Mouse (Mus musculus): Measurements from ENCODE around the gene Car10. TPM values are rescaled to one million over a fixed set of nuclear protein-coding genes. Genes with fewer than 3 reads are reported as not detected.

The Car10 gene
- polyA plus RNA-seq (2015; fragmentation: Nextera tagmentation; extraction: Ambion mirVana) = 0.05 TPM in 1 of 2 replicates, not detected in the other

GRCm38 (mm10) chr11:93097941-93098828, at the start of gene Car10:
Gene Car10, plus strand, starts transcription at chr11:93098028.
- Histone ChIP-seq H3K9me3 (replicated peaks; ENCODE audit: control insufficient read depth, low read length) (no peaks in the 10 kb centered on the region), H3K27ac (ENCODE audit: low read length) (no peak within 1 kb of the TSS), H3K9ac (ENCODE audit: low read length) (no peak within 1 kb of the TSS), H3K36me3 (ENCODE audit: control insufficient read depth, insufficient read depth) (no peaks in the 10 kb centered on the region), H3K4me2 (ENCODE audit: low read depth, low read length) (peak within 1 kb of the TSS; percentile 64), H3K4me1 (ENCODE audit: control insufficient read depth, insufficient read depth, low read length) (peaks cover 5% of the 10 kb centered on the region; the same call in 1 of the 2 replicates), H3K27me3 (ENCODE audit: control insufficient read depth, insufficient read depth, low read length) (peaks cover 54% of the 10 kb centered on the region), H3K4me3 (ENCODE audit: low read length) (peak within 1 kb of the TSS; percentile 42)
- under 1% methylated on average over 46 of the region's 48 CpGs for WGBS
- ATAC-seq (replicated peaks; ENCODE audit: extremely low read depth, insufficient read depth, low FRiP score) = no peak

DNA sequence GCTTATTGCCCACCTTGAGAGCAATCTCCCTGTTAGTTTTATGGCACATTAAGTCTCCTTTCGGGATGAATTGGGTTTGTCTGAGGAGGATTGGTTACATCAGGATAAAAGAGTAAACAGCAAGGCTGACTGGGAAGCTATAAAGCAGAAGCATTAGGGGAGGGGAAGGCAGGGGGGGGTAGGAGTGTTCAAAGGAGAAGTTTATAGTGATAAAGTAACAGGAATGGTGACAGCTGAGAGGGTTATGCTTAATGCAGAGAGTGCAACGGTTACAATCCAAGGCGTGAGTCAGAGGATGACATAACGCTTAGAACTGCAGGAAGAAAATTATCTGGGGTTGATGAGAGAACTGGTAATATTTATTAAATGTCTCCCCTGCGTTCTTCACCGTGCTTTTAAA, 32.8 kb upstream of the Car10 start:
- Histone ChIP-seq H3K27me3 (ENCODE audit: control insufficient read depth, insufficient read depth, low read length) (no peaks in the 10 kb centered on the region), H3K36me3 (ENCODE audit: control insufficient read depth, insufficient read depth) (no peaks in the 10 kb centered on the region), H3K9ac (ENCODE audit: low read length) (no peak overlapping the region), H3K4me3 (ENCODE audit: low read length) (no peak overlapping the region), H3K27ac (ENCODE audit: low read length) (no peak overlapping the region), H3K4me1 (ENCODE audit: control insufficient read depth, insufficient read depth, low read length) (no peaks in the 10 kb centered on the region), H3K9me3 (replicated peaks; ENCODE audit: control insufficient read depth, low read length) (no peaks in the 10 kb centered on the region), H3K4me2 (ENCODE audit: low read depth, low read length) (no peak overlapping the region)
- no peak for ATAC-seq (replicated peaks; ENCODE audit: extremely low read depth, insufficient read depth, low FRiP score)
- 56% methylated on average over 6 of the region's 6 CpGs for WGBS

DNA sequence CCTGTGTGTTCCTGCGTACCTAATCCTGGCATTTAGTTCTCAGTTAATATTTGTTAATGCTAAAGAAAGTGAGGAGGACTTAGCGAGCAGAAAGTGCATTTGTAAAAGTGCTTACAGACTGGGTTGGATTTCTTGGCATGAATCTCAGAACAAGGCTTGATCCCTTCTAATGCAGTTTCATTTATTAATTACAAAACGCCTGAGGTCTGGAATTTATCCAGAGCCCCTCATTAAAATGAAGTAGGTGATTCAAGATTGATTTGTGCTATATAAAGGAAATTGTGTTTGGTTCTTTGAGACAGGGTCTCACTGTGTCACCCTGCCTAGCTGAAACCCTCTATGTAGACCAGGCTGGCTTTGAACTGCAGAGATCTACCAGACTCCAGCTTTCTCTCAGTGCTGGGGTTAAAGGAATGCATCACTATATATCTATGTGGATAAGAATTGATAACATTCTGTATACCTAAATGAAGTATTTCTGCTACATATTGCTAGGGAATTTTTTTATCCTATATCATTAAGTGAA, 32.1 kb upstream of the Car10 start:
- H3K27ac ChIP-seq (ENCODE audit: low read length) = no peak overlapping the region
- H3K9me3 ChIP-seq (replicated peaks; ENCODE audit: control insufficient read depth, low read length) = no peaks in the 10 kb centered on the region
- H3K27me3 ChIP-seq (ENCODE audit: control insufficient read depth, insufficient read depth, low read length) = no peaks in the 10 kb centered on the region
- H3K36me3 ChIP-seq (ENCODE audit: control insufficient read depth, insufficient read depth) = no peaks in the 10 kb centered on the region
- 64% methylated on average over 3 of the region's 3 CpGs for WGBS
- no peak overlapping the region for H3K9ac ChIP-seq (ENCODE audit: low read length)
- no peaks in the 10 kb centered on the region for H3K4me1 ChIP-seq (ENCODE audit: control insufficient read depth, insufficient read depth, low read length)
- no peak overlapping the region for H3K4me2 ChIP-seq (ENCODE audit: low read depth, low read length)
- H3K4me3 ChIP-seq (ENCODE audit: low read length) = no peak overlapping the region
- ATAC-seq (replicated peaks; ENCODE audit: extremely low read depth, insufficient read depth, low FRiP score) = no peak

DNA sequence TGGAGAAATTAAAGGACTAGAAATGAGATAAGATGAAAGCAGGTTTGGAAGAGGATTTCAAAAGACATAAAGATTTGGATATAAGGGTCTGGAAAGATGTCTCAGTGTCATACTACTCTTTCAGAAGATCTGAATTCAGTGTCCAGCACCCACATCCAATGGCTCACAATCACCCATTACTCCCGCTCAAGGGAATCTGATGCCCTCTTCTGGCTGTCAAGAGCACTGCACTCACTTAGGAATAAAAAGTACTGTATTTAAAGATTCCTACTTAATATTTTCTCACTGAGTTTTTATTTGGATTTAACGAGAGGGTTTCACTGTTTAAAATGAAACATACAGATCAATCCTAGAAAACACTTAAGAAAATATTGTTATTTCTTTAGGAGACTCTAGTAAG, 2.2 kb upstream of the Car10 start:
- Histone ChIP-seq H3K36me3 (ENCODE audit: control insufficient read depth, insufficient read depth) (no peaks in the 10 kb centered on the region), H3K9ac (ENCODE audit: low read length) (no peak overlapping the region), H3K4me1 (ENCODE audit: control insufficient read depth, insufficient read depth, low read length) (peaks cover 5% of the 10 kb centered on the region; the same call in 1 of the 2 replicates), H3K9me3 (replicated peaks; ENCODE audit: control insufficient read depth, low read length) (no peaks in the 10 kb centered on the region), H3K27ac (ENCODE audit: low read length) (no peak overlapping the region), H3K4me3 (ENCODE audit: low read length) (no peak overlapping the region), H3K4me2 (ENCODE audit: low read depth, low read length) (no peak overlapping the region), H3K27me3 (ENCODE audit: control insufficient read depth, insufficient read depth, low read length) (peaks cover 35% of the 10 kb centered on the region)
- 11% methylated on average over 2 of the region's 2 CpGs for WGBS
- no peak for ATAC-seq (replicated peaks; ENCODE audit: extremely low read depth, insufficient read depth, low FRiP score)

DNA sequence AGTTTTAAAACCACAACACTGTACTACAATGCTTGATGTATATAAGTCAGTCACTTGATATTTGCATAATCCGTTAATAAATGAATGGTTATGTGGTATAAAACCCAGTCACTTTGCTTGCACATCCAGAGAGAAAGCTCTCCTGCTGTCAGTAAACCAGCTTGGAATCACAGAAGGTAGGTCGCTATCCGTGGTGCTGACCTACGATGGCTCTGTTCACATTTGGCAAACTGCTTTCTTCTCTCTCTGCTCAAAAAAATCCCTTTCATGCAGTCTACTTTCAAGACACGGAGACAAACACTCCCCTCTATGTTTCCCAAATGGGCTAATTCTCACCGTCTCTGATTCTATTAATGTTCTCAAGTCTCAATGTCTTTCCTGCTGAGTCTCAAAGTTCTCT, 827 bp upstream of the Car10 start:
- no peaks in the 10 kb centered on the region for H3K36me3 ChIP-seq (ENCODE audit: control insufficient read depth, insufficient read depth)
- H3K4me2 ChIP-seq (ENCODE audit: low read depth, low read length) = no peak overlapping the region
- no peak overlapping the region for H3K4me3 ChIP-seq (ENCODE audit: low read length)
- no peaks in the 10 kb centered on the region for H3K9me3 ChIP-seq (replicated peaks; ENCODE audit: control insufficient read depth, low read length)
- peaks cover 49% of the 10 kb centered on the region for H3K27me3 ChIP-seq (ENCODE audit: control insufficient read depth, insufficient read depth, low read length)
- H3K27ac ChIP-seq (ENCODE audit: low read length) = no peak overlapping the region
- H3K9ac ChIP-seq (ENCODE audit: low read length) = no peak overlapping the region
- under 1% methylated on average over 6 of the region's 6 CpGs for WGBS
- ATAC-seq (replicated peaks; ENCODE audit: extremely low read depth, insufficient read depth, low FRiP score) = no peak
- H3K4me1 ChIP-seq (ENCODE audit: control insufficient read depth, insufficient read depth, low read length) = peaks cover 5% of the 10 kb centered on the region; the same call in 1 of the 2 replicates

- Histone ChIP-seq H3K4me3 (ENCODE audit: low read length) (no peak overlapping the region), H3K9ac (ENCODE audit: low read length) (no peak overlapping the region), H3K4me2 (ENCODE audit: low read depth, low read length) (no peak overlapping the region), H3K27me3 (ENCODE audit: control insufficient read depth, insufficient read depth, low read length) (peaks cover 53% of the 10 kb centered on the region), H3K27ac (ENCODE audit: low read length) (no peak overlapping the region), H3K4me1 (ENCODE audit: control insufficient read depth, insufficient read depth, low read length) (peaks cover 5% of the 10 kb centered on the region; the same call in 1 of the 2 replicates), H3K9me3 (replicated peaks; ENCODE audit: control insufficient read depth, low read length) (no peaks in the 10 kb centered on the region), H3K36me3 (ENCODE audit: control insufficient read depth, insufficient read depth) (no peaks in the 10 kb centered on the region)
- WGBS = 5% methylated on average over 14 of the region's 14 CpGs
- no peak for ATAC-seq (replicated peaks; ENCODE audit: extremely low read depth, insufficient read depth, low FRiP score)
Measured at GRCm38 (mm10) chr11:93097431-93097851, 387 bp upstream of the Car10 start.

DNA sequence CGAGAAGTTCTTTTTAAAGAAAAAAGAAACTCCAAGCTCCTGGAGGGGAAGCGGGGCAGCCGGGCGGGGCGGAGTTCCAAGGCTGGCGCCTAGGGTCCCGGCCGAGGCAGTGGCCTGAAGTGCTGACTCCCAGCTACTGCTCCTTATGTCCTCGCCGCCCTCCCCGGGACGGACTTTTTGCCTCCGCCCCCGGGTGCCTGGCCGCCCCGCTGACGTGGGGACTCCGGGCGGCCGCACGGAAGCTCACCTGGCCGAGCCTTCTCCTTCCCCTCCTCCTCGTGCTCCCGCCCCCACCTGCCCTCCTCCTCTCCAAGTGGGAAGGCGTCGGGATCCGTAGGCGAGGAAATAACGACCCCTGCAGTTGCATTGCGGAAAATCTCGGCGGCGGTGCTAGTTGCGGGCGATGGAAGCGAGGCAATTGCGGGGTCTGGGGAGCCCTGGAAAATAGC, 1.1 kb downstream of the Car10 start:
- Histone ChIP-seq H3K9me3 (replicated peaks; ENCODE audit: control insufficient read depth, low read length) (no peaks in the 10 kb centered on the region), H3K36me3 (ENCODE audit: control insufficient read depth, insufficient read depth) (no peaks in the 10 kb centered on the region), H3K9ac (ENCODE audit: low read length) (no peak overlapping the region), H3K27me3 (ENCODE audit: control insufficient read depth, insufficient read depth, low read length) (peaks cover 54% of the 10 kb centered on the region), H3K4me3 (ENCODE audit: low read length) (peak overlapping the region; percentile 42), H3K4me2 (ENCODE audit: low read depth, low read length) (peak overlapping the region; percentile 64), H3K4me1 (ENCODE audit: control insufficient read depth, insufficient read depth, low read length) (peaks cover 5% of the 10 kb centered on the region; the same call in 1 of the 2 replicates), H3K27ac (ENCODE audit: low read length) (no peak overlapping the region)
- ATAC-seq (replicated peaks; ENCODE audit: extremely low read depth, insufficient read depth, low FRiP score) = no peak
- WGBS = under 1% methylated on average over 36 of the region's 37 CpGs

GRCm38 (mm10) chr11:93099431-93100370, 1.9 kb downstream of the Car10 start:
- peaks cover 5% of the 10 kb centered on the region; the same call in 1 of the 2 replicates for H3K4me1 ChIP-seq (ENCODE audit: control insufficient read depth, insufficient read depth, low read length)
- no peaks in the 10 kb centered on the region for H3K9me3 ChIP-seq (replicated peaks; ENCODE audit: control insufficient read depth, low read length)
- peak overlapping the region; percentile 64 for H3K4me2 ChIP-seq (ENCODE audit: low read depth, low read length)
- WGBS = 2% methylated on average over 53 of the region's 53 CpGs
- H3K36me3 ChIP-seq (ENCODE audit: control insufficient read depth, insufficient read depth) = no peaks in the 10 kb centered on the region
- no peak overlapping the region for H3K9ac ChIP-seq (ENCODE audit: low read length)
- no peak overlapping the region for H3K27ac ChIP-seq (ENCODE audit: low read length)
- no peak for ATAC-seq (replicated peaks; ENCODE audit: extremely low read depth, insufficient read depth, low FRiP score)
- peaks cover 54% of the 10 kb centered on the region for H3K27me3 ChIP-seq (ENCODE audit: control insufficient read depth, insufficient read depth, low read length)
- H3K4me3 ChIP-seq (ENCODE audit: low read length) = peak overlapping the region; percentile 42

Data from heart, embryonic 16.5 days (tissue).